In genomic region chrX:95175978-95176377, GRCm38 (mm10) we compare ENCODE assay signal across 8 mouse cellular contexts. TPM values are rescaled to one million over a fixed set of nuclear protein-coding genes. Genes with fewer than 3 reads are reported as not detected.
DNase-seq lines count a peak whose midpoint lies in the region; ATAC-seq and TF ChIP-seq lines count a peak whose summit lies in the region.

No protein-coding gene starts in this region.

- no peaks in the 10 kb centered on the region for H3K36me3 ChIP-seq in kidney, embryonic 16.5 days (ENCODE audit: insufficient read depth, low read length)
- no peaks in the 10 kb centered on the region for H3K36me3 ChIP-seq in ES-E14 (ENCODE audit: control insufficient read depth, insufficient read depth, low read length, poor library complexity, severe bottlenecking)
- no peaks in the 10 kb centered on the region for H3K36me3 ChIP-seq in neural tube, embryonic 11.5 days (ENCODE audit: control insufficient read depth, insufficient read depth, low read length)

- no peak for TF ChIP-seq POLR2A in brain, embryonic 14.5 days (IDR thresholded peaks at IDR 0.05; ENCODE audit: borderline replicate concordance, extremely low read depth, insufficient read depth, insufficient read length, poor library complexity, severe bottlenecking)

- H3K9ac ChIP-seq in kidney, embryonic 16.5 days (replicated peaks; ENCODE audit: low read length), result no peak overlapping the region
- no peak overlapping the region for H3K9ac ChIP-seq in ES-E14 (ENCODE audit: insufficient read depth, low read depth, low read length, poor library complexity, severe bottlenecking)
- no peak overlapping the region for H3K9ac ChIP-seq in neural tube, embryonic 11.5 days (ENCODE audit: low read length)

- in situ Hi-C loops in ES-E14 (cut with MboI; ENCODE audit: low sequenced_read_pairs in 2 of 2, unreplicated experiment in 2 of 2), result no loop called here

- no peaks in the 10 kb centered on the region for H3K4me1 ChIP-seq in kidney, embryonic 16.5 days (ENCODE audit: insufficient read depth, low read length)
- no peaks in the 10 kb centered on the region for H3K4me1 ChIP-seq in ES-E14 (ENCODE audit: control insufficient read depth in 2 of 2, insufficient read depth in 2 of 2, low read length in 2 of 2, poor library complexity in 1 of 2)
- no peaks in the 10 kb centered on the region for H3K4me1 ChIP-seq in neural tube, embryonic 11.5 days (ENCODE audit: control insufficient read depth, insufficient read depth, low read length)

- no peak overlapping the region for H3K27ac ChIP-seq in kidney, embryonic 16.5 days (ENCODE audit: low read length)
- H3K27ac ChIP-seq in ES-E14 (ENCODE audit: insufficient read depth, low read depth, low read length, poor library complexity, severe bottlenecking), result no peak overlapping the region
- no peak overlapping the region for H3K27ac ChIP-seq in neural tube, embryonic 11.5 days (ENCODE audit: low read depth, low read length)

- no peak for ATAC-seq in kidney, embryonic 16.5 days (ENCODE audit: low FRiP score, low TSS enrichment)
- peak; percentile 79 for ATAC-seq in frontal cortex, adult (ENCODE audit: low TSS enrichment)
- no peak for ATAC-seq in neural tube, embryonic 11.5 days (ENCODE audit: insufficient read depth, low FRiP score, low TSS enrichment)

- peak; percentile 4 to 19 for DNase-seq in kidney, adult 8-10 months
- DNase-seq in ES-E14 (ENCODE audit: low read depth, low spot score), result peak; percentile 31
- peak; percentile 66 for DNase-seq in brain, embryonic 14.5 days (ENCODE audit: low read depth)
- DNase-seq in kidney, postnatal 25 days, result peak; percentile 45 to 60
- DNase-seq in neural tube, embryonic 11.5 days (ENCODE audit: low spot score), result peak; percentile 40
- no peak for DNase-seq in natural killer cell, adult 2 months (ENCODE audit: low spot score in 2 of 2)

- peak; percentile 52; the same call in 1 of the 2 replicates for TF ChIP-seq CTCF in brain, embryonic 14.5 days (IDR thresholded peaks at IDR 0.05; ENCODE audit: borderline replicate concordance, extremely low read depth, insufficient read depth, insufficient read length)

- no peak overlapping the region for H3K4me2 ChIP-seq in kidney, embryonic 16.5 days (replicated peaks; ENCODE audit: low read depth, low read length)
- H3K4me2 ChIP-seq in neural tube, embryonic 11.5 days (ENCODE audit: low read depth), result no peak overlapping the region

- WGBS in kidney, embryonic 16.5 days, result 28% methylated on average over 3 of the region's 3 CpGs
- 18% methylated on average over 3 of the region's 3 CpGs for WGBS in neural tube, embryonic 11.5 days

- H3K27me3 ChIP-seq in kidney, embryonic 16.5 days (ENCODE audit: insufficient read depth, low read length), result peaks cover 10% of the 10 kb centered on the region; the same call in 1 of the 2 replicates
- H3K27me3 ChIP-seq in neural tube, embryonic 11.5 days (ENCODE audit: control insufficient read depth, insufficient read depth, low read length), result no peaks in the 10 kb centered on the region

- H3K4me3 ChIP-seq in kidney, embryonic 16.5 days (ENCODE audit: low read length), result no peak overlapping the region
- no peak overlapping the region for H3K4me3 ChIP-seq in ES-E14 (ENCODE audit: insufficient read depth in 1 of 2, low read depth in 1 of 2, low read length in 2 of 2, poor library complexity in 1 of 2, severe bottlenecking in 1 of 2)
- no peak overlapping the region for H3K4me3 ChIP-seq in neural tube, embryonic 11.5 days (ENCODE audit: low read depth, low read length)

- no peaks in the 10 kb centered on the region for H3K9me3 ChIP-seq in kidney, embryonic 16.5 days (ENCODE audit: low read length)
- H3K9me3 ChIP-seq in ES-E14 (ENCODE audit: control insufficient read depth, insufficient read depth, low read depth, low read length), result no peaks in the 10 kb centered on the region
- no peaks in the 10 kb centered on the region for H3K9me3 ChIP-seq in neural tube, embryonic 11.5 days (ENCODE audit: control insufficient read depth, low read length)

TF ChIP-seq in ES-E14, 5 proteins besides CTCF, POLR2A, EP300 and RAD21:
- TF ChIP-seq ZC3H11A (IDR thresholded peaks at IDR 0.05; ENCODE audit: borderline replicate concordance, low read depth, low read length) (peak; percentile 63; the same call in 1 of the 2 replicates), CHD2 (IDR thresholded peaks at IDR 0.05; ENCODE audit: low read depth, low read length) (no peak), HCFC1 (IDR thresholded peaks at IDR 0.05; ENCODE audit: borderline replicate concordance, insufficient read depth, low read length) (no peak), MAFK (IDR thresholded peaks at IDR 0.05; ENCODE audit: insufficient read depth, low read depth, low read length) (no peak), ZNF384 (IDR thresholded peaks at IDR 0.05; ENCODE audit: low read depth, low read length) (no peak)

RNA-seq across cellular contexts. Expression of gene Arhgef9, which starts 20.7 kb away (rescaled TPM):
- 15.1 and 15.8 TPM in 2 replicates for polyA plus RNA-seq in kidney, embryonic 16.5 days (2015; fragmentation: Nextera tagmentation; extraction: Ambion mirVana)
- 2.1 and 2.6 TPM in 2 replicates for total RNA-seq in ES-E14 (2012; rRNA removed)
- polyA plus RNA-seq in brain, embryonic 14.5 days (2012; rRNA removed), result 38.9 and 50.1 TPM in 2 replicates
- 11.2 and 14.2 TPM in 2 replicates for polyA plus RNA-seq in neural tube, embryonic 11.5 days (2014; fragmentation: Nextera tagmentation; extraction: Ambion mirVana)

Comparison
In these comparisons a context has a peak if more than half of its experiments do, and no peak if none do; other contexts are left out.
1. DNase-seq: peak in kidney, adult 8-10 months (2 of 2), ES-E14 (single experiment), brain, embryonic 14.5 days (single experiment), kidney, postnatal 25 days (2 of 2) and neural tube, embryonic 11.5 days (single experiment); none in natural killer cell, adult 2 months (0 of 2).